Mouse (Mus musculus): Measurements from ENCODE around the gene Mpv17l2. TPM values are rescaled to one million over a fixed set of nuclear protein-coding genes. Genes with fewer than 3 reads are reported as not detected.

The Mpv17l2 gene
- polyA plus RNA-seq, 1 experiment: 61.6 TPM

- 81% methylated on average over 24 of the region's 24 CpGs for WGBS
These were observed 4.9 kb downstream of the Mpv17l2 start for GRCm38 (mm10) chr8:70755661-70756475.

GRCm38 (mm10) chr8:70754871-70755660 lies 5.7 kb downstream of the Mpv17l2 start:
- Histone ChIP-seq H3K4me1 (ENCODE audit: control insufficient read depth, insufficient read depth, low read length) (peaks cover 19% of the 10 kb centered on the region), H3K4me3 (replicated peaks; ENCODE audit: extremely low read depth, low read depth, low read length) (peak overlapping the region; percentile 83)
- 9% methylated on average over 50 of the region's 50 CpGs for WGBS
- TF ChIP-seq POLR2A (IDR thresholded peaks at IDR 0.05; ENCODE audit: borderline replicate concordance, extremely low read depth, low read depth, low read length) (no peak; the same call in 1 of the 2 replicates), CTCF (IDR thresholded peaks at IDR 0.05; ENCODE audit: insufficient read depth, low read length) (no peak)
- DNase-seq: no peak

More at GRCm38 (mm10) chr8:70755661-70756475, 4.9 kb downstream of the Mpv17l2 start:
- Histone ChIP-seq H3K4me3 (replicated peaks; ENCODE audit: extremely low read depth, low read depth, low read length) (no peak overlapping the region), H3K4me1 (ENCODE audit: control insufficient read depth, insufficient read depth, low read length) (peaks cover 21% of the 10 kb centered on the region)
- TF ChIP-seq POLR2A (IDR thresholded peaks at IDR 0.05; ENCODE audit: borderline replicate concordance, extremely low read depth, low read depth, low read length) (no peak), CTCF (IDR thresholded peaks at IDR 0.05; ENCODE audit: insufficient read depth, low read length) (no peak)
- DNase-seq: no peak

DNA sequence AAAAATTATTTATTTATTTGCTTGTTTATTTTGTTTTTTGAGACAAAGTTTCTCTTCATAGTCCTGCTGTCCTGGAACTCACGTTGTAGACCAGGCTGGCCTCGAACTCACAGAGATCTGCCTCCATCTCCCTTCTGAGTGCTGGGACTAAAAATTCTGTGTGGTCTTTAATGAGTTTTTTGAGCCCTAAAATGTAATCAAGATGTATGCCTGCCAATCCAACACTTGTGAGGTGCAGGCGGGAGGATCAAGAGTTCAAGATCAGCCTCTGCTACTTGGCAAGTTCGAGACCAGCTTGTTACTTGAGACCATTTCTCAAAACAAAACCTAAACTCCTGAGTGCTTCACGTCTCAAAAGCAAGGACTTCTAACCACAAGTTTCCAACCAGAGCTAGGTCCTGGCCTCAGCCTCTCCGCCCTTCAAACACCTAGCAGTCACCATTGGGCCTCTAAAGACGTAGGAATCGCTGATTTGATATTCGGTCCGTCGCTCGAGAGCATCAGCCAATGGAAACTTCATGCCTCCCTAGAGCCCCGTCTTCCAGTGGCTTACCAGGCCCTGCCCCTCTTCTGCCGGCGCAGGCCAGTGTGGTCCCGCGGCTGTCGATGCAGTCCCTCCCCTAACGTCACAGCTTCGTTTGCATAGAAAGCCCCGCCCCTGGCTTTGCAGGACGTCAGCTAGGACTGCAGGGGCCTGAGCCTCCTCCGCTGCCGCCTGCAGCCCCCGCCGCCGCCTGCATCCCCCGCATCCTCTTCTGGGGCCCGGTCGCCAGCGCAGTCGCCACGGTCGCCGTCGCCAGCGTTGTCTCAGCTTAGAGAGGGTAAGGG lies 6.5 kb downstream of the Mpv17l2 start, which contains the start of gene Rab3a:
Gene Rab3a, plus strand, starts transcription at position 637 of the 828 bp plus-strand sequence.
- no peak for TF ChIP-seq CTCF (IDR thresholded peaks at IDR 0.05; ENCODE audit: insufficient read depth, low read length)
- peak; percentile 39; the same call in 1 of the 2 replicates for TF ChIP-seq POLR2A (IDR thresholded peaks at IDR 0.05; ENCODE audit: borderline replicate concordance, extremely low read depth, low read depth, low read length)
- Histone ChIP-seq H3K4me1 (ENCODE audit: control insufficient read depth, insufficient read depth, low read length) (peaks cover 13% of the 10 kb centered on the region), H3K4me3 (replicated peaks; ENCODE audit: extremely low read depth, low read depth, low read length) (peak within 1 kb of the TSS; percentile 83)
- peak; percentile 93 for DNase-seq
- 6% methylated on average over 37 of the region's 37 CpGs for WGBS

GRCm38 (mm10) chr8:70753151-70753550 lies 7.6 kb downstream of the Mpv17l2 start:
- peak overlapping the region; percentile 45 for H3K4me3 ChIP-seq (replicated peaks; ENCODE audit: extremely low read depth, low read depth, low read length)
- 4% methylated on average over 21 of the region's 21 CpGs for WGBS
- peaks cover 13% of the 10 kb centered on the region for H3K4me1 ChIP-seq (ENCODE audit: control insufficient read depth, insufficient read depth, low read length)
- DNase-seq: peak; percentile 83
- TF ChIP-seq POLR2A (IDR thresholded peaks at IDR 0.05; ENCODE audit: borderline replicate concordance, extremely low read depth, low read depth, low read length) (peak; percentile 73; the same call in 1 of the 2 replicates), CTCF (IDR thresholded peaks at IDR 0.05; ENCODE audit: insufficient read depth, low read length) (no peak)

- 11% methylated on average over 11 of the region's 11 CpGs for WGBS
- TF ChIP-seq CTCF (IDR thresholded peaks at IDR 0.05; ENCODE audit: insufficient read depth, low read length) (peak; percentile 42; the same call in 1 of the 2 replicates), POLR2A (IDR thresholded peaks at IDR 0.05; ENCODE audit: borderline replicate concordance, extremely low read depth, low read depth, low read length) (no peak)
- Histone ChIP-seq H3K4me1 (ENCODE audit: control insufficient read depth, insufficient read depth, low read length) (peaks cover 13% of the 10 kb centered on the region), H3K4me3 (replicated peaks; ENCODE audit: extremely low read depth, low read depth, low read length) (no peak overlapping the region)
- peak; percentile 83 for DNase-seq
These were observed 8.6 kb downstream of the Mpv17l2 start for GRCm38 (mm10) chr8:70752000-70752764.

GRCm38 (mm10) chr8:70750128-70750680 lies 10.5 kb downstream of the Mpv17l2 start:
- WGBS: 81% methylated on average over 13 of the region's 13 CpGs
- DNase-seq: no peak
- no peak for TF ChIP-seq CTCF (IDR thresholded peaks at IDR 0.05; ENCODE audit: insufficient read depth, low read length)
- Histone ChIP-seq H3K4me1 (ENCODE audit: control insufficient read depth, insufficient read depth, low read length) (peaks cover 12% of the 10 kb centered on the region), H3K4me3 (replicated peaks; ENCODE audit: extremely low read depth, low read depth, low read length) (no peak overlapping the region)

DNA sequence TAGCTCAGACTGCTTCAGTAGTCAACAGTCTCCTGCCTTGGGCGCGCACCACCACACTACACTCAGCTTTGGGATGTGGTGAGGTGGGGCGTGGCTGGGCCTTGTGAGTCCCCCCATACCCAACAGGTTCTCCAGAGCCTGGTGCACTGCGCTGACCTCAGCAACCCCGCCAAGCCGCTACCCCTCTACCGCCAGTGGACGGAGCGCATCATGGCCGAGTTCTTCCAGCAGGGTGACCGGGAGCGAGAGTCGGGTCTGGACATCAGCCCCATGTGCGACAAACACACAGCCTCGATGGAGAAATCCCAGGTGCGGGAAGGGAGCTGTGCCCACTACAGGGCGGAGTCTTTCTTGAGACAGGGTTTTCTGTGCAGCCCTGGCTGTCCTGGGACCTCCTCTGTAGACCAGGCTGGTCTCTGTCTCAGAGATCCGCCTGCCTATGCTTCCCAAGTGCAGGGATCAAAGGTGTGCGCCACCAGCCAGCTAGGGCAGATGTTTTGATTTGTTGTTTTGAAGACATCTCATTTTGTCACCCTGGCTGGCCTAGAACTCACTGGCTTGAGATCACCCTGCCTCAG lies 11.6 kb downstream of the Mpv17l2 start:
- 83% methylated on average over 19 of the region's 19 CpGs for WGBS
- Histone ChIP-seq H3K4me1 (ENCODE audit: control insufficient read depth, insufficient read depth, low read length) (peaks cover 10% of the 10 kb centered on the region), H3K4me3 (replicated peaks; ENCODE audit: extremely low read depth, low read depth, low read length) (no peak overlapping the region)
- no peak for DNase-seq
- no peak for TF ChIP-seq CTCF (IDR thresholded peaks at IDR 0.05; ENCODE audit: insufficient read depth, low read length)
- TF ChIP-seq POLR2A (IDR thresholded peaks at IDR 0.05; ENCODE audit: borderline replicate concordance, extremely low read depth, low read depth, low read length): no peak

All from lung, adult 2 months (tissue).